Mouse (Mus musculus): ENCODE results near the gene Ass1.
"Not testable (repeated sequence)": the region's sequence is repeated elsewhere in the genome, so short reads cannot be mapped to it uniquely, and the experiment has no call there.

Ass1 gene

GRCm38 (mm10) chr2:31538745-31539144, 68.7 kb downstream of the Ass1 start:
- DNase-seq (ENCODE audit: low read depth) = no peak

- no peak for DNase-seq (ENCODE audit: low read depth)
Observed at GRCm38 (mm10) chr2:31541581-31541980, 71.6 kb downstream of the Ass1 start.

- DNase-seq (ENCODE audit: low read depth) = no peak
Observed at GRCm38 (mm10) chr2:31547726-31548125, 77.7 kb downstream of the Ass1 start.

GRCm38 (mm10) chr2:31550503-31550902, 80.5 kb downstream of the Ass1 start:
- no peak for DNase-seq (ENCODE audit: low read depth)

DNA sequence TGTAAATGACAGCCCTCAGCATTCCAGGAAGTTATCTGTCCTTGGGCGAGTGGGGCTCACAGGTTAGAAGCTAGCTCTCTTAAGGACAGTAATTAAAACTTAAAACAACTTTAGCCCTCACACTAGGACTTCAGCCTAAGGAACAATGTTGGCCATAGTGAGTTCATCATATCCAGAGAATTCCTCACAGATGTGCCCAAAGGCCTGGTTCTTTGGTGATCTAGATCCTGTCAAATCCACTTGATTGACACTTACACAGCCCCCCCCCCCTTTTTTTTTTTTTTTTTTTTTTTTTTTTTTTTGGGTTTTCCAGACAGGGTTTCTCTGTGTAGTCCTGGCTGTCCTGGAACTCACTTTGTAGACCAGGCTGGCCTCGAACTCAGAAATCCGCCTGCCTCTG, 81.3 kb downstream of the Ass1 start:
- not testable (repeated sequence) for DNase-seq (ENCODE audit: low read depth)

GRCm38 (mm10) chr2:31551971-31552370, 82.0 kb downstream of the Ass1 start:
- no peak for DNase-seq (ENCODE audit: low read depth)

DNA sequence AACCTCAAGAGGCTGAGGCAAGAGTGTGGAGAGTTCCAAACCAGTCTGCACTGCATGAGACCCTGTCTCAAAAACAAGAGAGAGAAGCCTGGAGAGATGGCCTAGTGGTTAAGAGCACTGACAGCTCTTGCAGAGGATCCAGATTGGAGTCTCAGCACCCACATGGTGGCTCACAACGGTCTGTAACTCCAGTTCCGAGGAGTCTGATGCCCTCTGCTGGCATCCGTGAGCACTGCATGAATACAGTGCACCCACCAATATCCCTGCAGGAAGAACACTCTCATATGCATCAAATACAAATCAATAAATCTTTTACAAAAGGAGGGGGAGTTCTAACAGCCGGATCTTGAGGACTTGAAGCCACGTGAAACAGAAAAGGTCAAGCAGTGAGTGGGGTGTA, 84.6 kb downstream of the Ass1 start:
- DNase-seq (ENCODE audit: low read depth) = no peak

All from c-Kit-positive CD71-positive TER-119-negative erythroid progenitor cells, embryonic 14.5 days (primary cell).